Mouse (Mus musculus) adrenal gland, postnatal 25 days (tissue): ENCODE measurements around the gene Slc44a1. TPM values are rescaled to one million over a fixed set of nuclear protein-coding genes. Genes with fewer than 3 reads are reported as not detected.
A peak's percentile ranks its signal among the peaks of the same experiment; 100 is the strongest.

Experiments
- DNase-seq: peaks from one replicate; pipeline ENCODE4 v3.0.0; 2021; ENCODE audit warnings: mixed read lengths
- total RNA-seq: library from RNA; stranded (reverse); gene quantifications from 2 replicates; pipeline ENCODE4 v1.2.3, GENCODE M21; 2021

Slc44a1 gene
- total RNA-seq, 1 experiment from 2014 or later = 113 TPM

- DNase-seq = no peak
Measured at GRCm38 (mm10) chr4:53430522-53430921, 9.7 kb upstream of the Slc44a1 start.

- peak; percentile 31 for DNase-seq
Measured at GRCm38 (mm10) chr4:53431585-53432234, 8.5 kb upstream of the Slc44a1 start.

GRCm38 (mm10) chr4:53437110-53437755 is 3.0 kb upstream of the Slc44a1 start:
- no peak for DNase-seq

- DNase-seq = no peak
Measured at GRCm38 (mm10) chr4:53438386-53438785, 1.8 kb upstream of the Slc44a1 start.

GRCm38 (mm10) chr4:53438836-53439480 is 1.3 kb upstream of the Slc44a1 start:
- no peak for DNase-seq

GRCm38 (mm10) chr4:53439636-53440009 is 590 bp upstream of the Slc44a1 start:
- DNase-seq = no peak

- peak; percentile 49 for DNase-seq
Measured at GRCm38 (mm10) chr4:53440816-53441571, 781 bp downstream of the Slc44a1 start.

GRCm38 (mm10) chr4:53441683-53442082 is 1.5 kb downstream of the Slc44a1 start:
- no peak for DNase-seq

- DNase-seq = no peak
Measured at GRCm38 (mm10) chr4:53446216-53446615, 6.0 kb downstream of the Slc44a1 start.

- DNase-seq = no peak
Measured at GRCm38 (mm10) chr4:53447773-53448172, 7.6 kb downstream of the Slc44a1 start.

- DNase-seq = no peak
Measured at GRCm38 (mm10) chr4:53450736-53451135, 10.5 kb downstream of the Slc44a1 start.

GRCm38 (mm10) chr4:53451887-53452286 is 11.7 kb downstream of the Slc44a1 start:
- DNase-seq = no peak

GRCm38 (mm10) chr4:53452457-53452856 is 12.2 kb downstream of the Slc44a1 start:
- no peak for DNase-seq

GRCm38 (mm10) chr4:53452976-53453889 is 13.0 kb downstream of the Slc44a1 start:
- no peak for DNase-seq

- no peak for DNase-seq
Measured at GRCm38 (mm10) chr4:53455885-53456284, 15.7 kb downstream of the Slc44a1 start.

GRCm38 (mm10) chr4:53456570-53456969 is 16.4 kb downstream of the Slc44a1 start:
- no peak for DNase-seq

GRCm38 (mm10) chr4:53458503-53458902 is 18.3 kb downstream of the Slc44a1 start:
- no peak for DNase-seq

- DNase-seq = no peak
Measured at GRCm38 (mm10) chr4:53459697-53460096, 19.5 kb downstream of the Slc44a1 start.

GRCm38 (mm10) chr4:53461026-53461425 is 20.8 kb downstream of the Slc44a1 start:
- no peak for DNase-seq

- no peak for DNase-seq
Measured at GRCm38 (mm10) chr4:53462069-53462468, 21.9 kb downstream of the Slc44a1 start.

GRCm38 (mm10) chr4:53462505-53463251 is 22.5 kb downstream of the Slc44a1 start:
- no peak for DNase-seq
